ENCODE assay signal across 26 mouse cellular contexts in the genomic region with DNA sequence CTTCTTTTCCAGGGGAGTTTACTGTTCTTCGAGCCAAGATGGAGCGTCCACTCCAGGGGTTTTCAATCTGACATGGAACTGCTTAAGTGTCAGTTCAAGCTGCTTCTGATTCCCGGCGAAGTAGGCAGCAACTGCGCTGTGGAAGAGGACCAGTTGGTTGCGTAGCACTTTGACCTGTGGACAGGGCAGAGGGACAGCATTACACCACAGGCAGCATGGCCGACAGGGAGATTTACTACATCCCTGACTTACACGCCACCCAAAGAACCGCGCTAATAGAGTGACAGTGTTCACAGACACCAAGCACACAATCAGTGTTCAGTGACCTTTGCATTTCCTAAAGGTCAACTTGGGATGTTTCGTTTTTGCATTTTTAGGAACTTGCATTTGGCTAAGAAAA. TPM values are rescaled to one million over a fixed set of nuclear protein-coding genes. Genes with fewer than 3 reads are reported as not detected.
DNase-seq lines count a peak whose midpoint lies in the region; ATAC-seq lines count a peak whose summit lies in the region.
"Had no signal": no experiment of that assay in that cellular context is flagged by ENCODE, and none has a peak within 500 bp of the region (broad histone marks: within the 10 kb centered on the region; RNA-seq: fewer than 3 reads in every experiment).

No protein-coding gene starts in this region.

- WGBS in kidney, embryonic 16.5 days, result 47% methylated on average over 11 of the region's 11 CpGs
- 76% methylated on average over 11 of the region's 11 CpGs for WGBS in liver, embryonic 16.5 days (ENCODE audit: insufficient replicate concordance)

- no peaks in the 10 kb centered on the region for H3K9me3 ChIP-seq in kidney, embryonic 16.5 days (ENCODE audit: low read length)
- H3K9me3 ChIP-seq in liver, embryonic 16.5 days (replicated peaks; ENCODE audit: control insufficient read depth, low read length), result no peaks in the 10 kb centered on the region
- H3K9me3 ChIP-seq: embryonic facial prominence, embryonic 10.5 days; embryonic facial prominence, embryonic 12.5 days; forebrain, embryonic 13.5 days; forebrain, embryonic 15.5 days; G1E had no signal

- no peaks in the 10 kb centered on the region for H3K4me1 ChIP-seq in kidney, embryonic 16.5 days (ENCODE audit: insufficient read depth, low read length)
- H3K4me1 ChIP-seq in liver, embryonic 16.5 days (ENCODE audit: control insufficient read depth, low read depth, low read length), result no peaks in the 10 kb centered on the region
- H3K4me1 ChIP-seq: forebrain, embryonic 15.5 days had no signal

- H3K4me2 ChIP-seq in kidney, embryonic 16.5 days (replicated peaks; ENCODE audit: low read depth, low read length), result no peak overlapping the region
- H3K4me2 ChIP-seq in liver, embryonic 16.5 days (ENCODE audit: low read depth, low read length), result no peak overlapping the region
- H3K4me2 ChIP-seq: embryonic facial prominence, embryonic 12.5 days; forebrain, embryonic 13.5 days; forebrain, embryonic 15.5 days had no signal

- H3K27ac ChIP-seq in kidney, embryonic 16.5 days (ENCODE audit: low read length), result no peak overlapping the region
- no peak overlapping the region for H3K27ac ChIP-seq in liver, embryonic 16.5 days (ENCODE audit: low read length)
- H3K27ac ChIP-seq: embryonic facial prominence, embryonic 10.5 days; embryonic facial prominence, embryonic 12.5 days; forebrain, embryonic 13.5 days; forebrain, embryonic 15.5 days had no signal

- DNase-seq in embryo, embryonic 10 days (ENCODE audit: low spot score), result peak; percentile 39
- no peak for DNase-seq in embryo, embryonic 9.5 days (ENCODE audit: extremely low spot score)
- peak; percentile 17 for DNase-seq in kidney, adult 9 months
- DNase-seq in liver, result no peak
- DNase-seq in yolk sac, embryonic 10.5 days (ENCODE audit: low spot score), result peak; percentile 49
- DNase-seq: adrenal gland, adult 8-10 months; adrenal gland, postnatal 14 days; adrenal gland, postnatal 36 days; B cell, adult 2 months; cerebellum, adult 11-12 months; cerebellum, adult 2 months; cerebellum, adult 9-10 months; cerebellum, postnatal 10 days; cerebellum, postnatal 25 days; embryo, embryonic 11 days had no signal

- H3K4me3 ChIP-seq in kidney, embryonic 16.5 days (ENCODE audit: low read length), result no peak overlapping the region
- no peak overlapping the region for H3K4me3 ChIP-seq in liver, embryonic 16.5 days (ENCODE audit: low read depth, low read length)
- H3K4me3 ChIP-seq: embryonic facial prominence, embryonic 10.5 days; embryonic facial prominence, embryonic 12.5 days; forebrain, embryonic 13.5 days; forebrain, embryonic 15.5 days had no signal

- no peaks in the 10 kb centered on the region for H3K27me3 ChIP-seq in kidney, embryonic 16.5 days (ENCODE audit: insufficient read depth, low read length)
- H3K27me3 ChIP-seq in liver, embryonic 16.5 days (ENCODE audit: control insufficient read depth, insufficient read depth, low read depth, low read length), result no peaks in the 10 kb centered on the region
- H3K27me3 ChIP-seq: CH12.LX; embryonic facial prominence, embryonic 12.5 days; forebrain, embryonic 13.5 days; forebrain, embryonic 15.5 days; Patski had no signal

- ATAC-seq in kidney, embryonic 16.5 days (ENCODE audit: low FRiP score, low TSS enrichment), result no peak
- ATAC-seq in liver, embryonic 16.5 days (ENCODE audit: low read depth), result peak; percentile 39; the same call in 1 of the 2 replicates
- ATAC-seq: activated CD4-positive, CD25-positive, alpha-beta regulatory T cell, adult 4 months; CD4-positive, CD25-positive, alpha-beta regulatory T cell, adult 4 months; forebrain, embryonic 13.5 days; forebrain, embryonic 15.5 days; Patski had no signal

- no peak overlapping the region for H3K9ac ChIP-seq in kidney, embryonic 16.5 days (replicated peaks; ENCODE audit: low read length)
- H3K9ac ChIP-seq in liver, embryonic 16.5 days (ENCODE audit: low read depth, low read length), result no peak overlapping the region
- H3K9ac ChIP-seq: embryonic facial prominence, embryonic 12.5 days; forebrain, embryonic 13.5 days; forebrain, embryonic 15.5 days had no signal

- H3K36me3 ChIP-seq in kidney, embryonic 16.5 days (ENCODE audit: insufficient read depth, low read length), result no peaks in the 10 kb centered on the region; the same call in 1 of the 2 replicates
- no peaks in the 10 kb centered on the region for H3K36me3 ChIP-seq in liver, embryonic 16.5 days (ENCODE audit: control insufficient read depth, insufficient read depth)

RNA-seq across cellular contexts. Expression of gene Fhdc1, which starts 17.5 kb away (rescaled TPM):
- polyA plus RNA-seq in kidney, embryonic 16.5 days (2015; fragmentation: Nextera tagmentation; extraction: Ambion mirVana), result 3.1 and 3.9 TPM in 2 replicates
- polyA plus RNA-seq in liver, embryonic 16.5 days (2015; fragmentation: Nextera tagmentation; extraction: Ambion mirVana), result 50.0 and 59.2 TPM in 2 replicates

Comparison
In these comparisons a context has a peak if more than half of its experiments do, and no peak if none do; other contexts are left out.
1. DNase-seq: peak in embryo, embryonic 10 days (single experiment), kidney, adult 9 months (single experiment) and yolk sac, embryonic 10.5 days (single experiment); none in embryo, embryonic 9.5 days (single experiment) and liver (single experiment).
2. RNA of gene Fhdc1, which starts 17.5 kb away (polyA plus RNA-seq): 50.0 to 59.2 TPM in liver, embryonic 16.5 days; 3.1 to 3.9 TPM in kidney, embryonic 16.5 days; every median in the first group is over 10 times any median in the second.